Mouse (Mus musculus) forebrain, embryonic 16.5 days (tissue): Measurements from ENCODE around the gene Trabd. TPM values are rescaled to one million over a fixed set of nuclear protein-coding genes. Genes with fewer than 3 reads are reported as not detected.

Source experiments
- ATAC-seq: fragments of 200-750 bp; cut with Nextera tagmentation; 2 replicates; pipeline ENCODE4 v1.8.0; 2017; ENCODE audit warnings: mild to moderate bottlenecking, moderate library complexity
- H3K27ac ChIP-seq: fragments of 300-500 bp; sonication (generic); 2 replicates; pipeline ENCODE4 v1.5.1; 2014; ENCODE audit warnings: low read length, control low read depth
- H3K27me3 ChIP-seq: fragments of 300-500 bp; sonication (generic); replicated peaks from 2 replicates; pipeline ENCODE4 v1.6.1; 2014; ENCODE audit warnings: low read length; ENCODE audit not compliant: control insufficient read depth, insufficient read depth
- H3K36me3 ChIP-seq: fragments of 300-500 bp; sonication (generic); 2 replicates; pipeline ENCODE4 v1.6.1; 2014; ENCODE audit not compliant: control insufficient read depth, insufficient read depth
- H3K4me1 ChIP-seq: fragments of 300-500 bp; sonication (generic); replicated peaks from 2 replicates; pipeline ENCODE4 v1.6.1; 2014; ENCODE audit warnings: low read length; ENCODE audit not compliant: control insufficient read depth, insufficient read depth
- H3K4me2 ChIP-seq: fragments of 300-500 bp; sonication (generic); 2 replicates; pipeline ENCODE4 v1.6.1; 2014; ENCODE audit warnings: mild to moderate bottlenecking, low read length, control low read depth
- H3K4me3 ChIP-seq: fragments of 300-500 bp; sonication (generic); replicated peaks from 2 replicates; pipeline ENCODE4 v1.5.1; 2014; ENCODE audit warnings: mild to moderate bottlenecking, low read length, control low read depth
- H3K9ac ChIP-seq: fragments of 300-500 bp; sonication (generic); replicated peaks from 2 replicates; pipeline ENCODE4 v1.6.1; 2014; ENCODE audit warnings: low read depth, low read length, control low read depth
- H3K9me3 ChIP-seq: fragments of 300-500 bp; sonication (generic); 2 replicates; pipeline ENCODE4 v1.6.1; 2016; ENCODE audit warnings: low read length; ENCODE audit not compliant: control insufficient read depth
- WGBS: fragments of 180-500 bp; shearing (Covaris S2); extraction: QIAGEN DNeasy Blood & Tissue Kit; methylation state at CpG from one replicate; pipeline ENCODE4 v1.1.7; 2014; 5-methylcytosine and 5-hydroxymethylcytosine counted together
- polyA plus RNA-seq: library from polyadenylated mRNA; unstranded; fragments of >200 nt; fragmentation: Nextera tagmentation; extraction: Ambion mirVana; gene quantifications from 2 replicates; pipeline ENCODE4 v1.2.1, GENCODE M21; 2015

Trabd gene
- polyA plus RNA-seq, 1 experiment from 2014 or later, result 39.8 TPM

GRCm38 (mm10) chr15:89061761-89062517 lies 13.0 kb upstream of the Trabd start:
- peaks cover 15% of the 10 kb centered on the region for H3K4me1 ChIP-seq
- H3K27me3 ChIP-seq, result no peaks in the 10 kb centered on the region
- no peaks in the 10 kb centered on the region for H3K9me3 ChIP-seq
- H3K4me2 ChIP-seq, result no peak overlapping the region
- no peak overlapping the region for H3K9ac ChIP-seq
- no peak overlapping the region for H3K4me3 ChIP-seq
- H3K36me3 ChIP-seq, result no peaks in the 10 kb centered on the region
- H3K27ac ChIP-seq, result no peak overlapping the region
- WGBS, result 87% methylated on average over 6 of the region's 6 CpGs
- ATAC-seq, result no peak

- Histone ChIP-seq H3K27me3 (no peaks in the 10 kb centered on the region), H3K36me3 (no peaks in the 10 kb centered on the region), H3K27ac (no peak overlapping the region), H3K4me1 (peaks cover 15% of the 10 kb centered on the region), H3K4me2 (no peak overlapping the region), H3K4me3 (no peak overlapping the region), H3K9me3 (no peaks in the 10 kb centered on the region), H3K9ac (no peak overlapping the region)
- WGBS, result 93% methylated on average over 5 of the region's 5 CpGs
- no peak for ATAC-seq
Observed at GRCm38 (mm10) chr15:89062518-89062910, 12.4 kb upstream of the Trabd start.

GRCm38 (mm10) chr15:89063001-89063400 lies 11.9 kb upstream of the Trabd start:
- Histone ChIP-seq H3K4me1 (peaks cover 15% of the 10 kb centered on the region), H3K9ac (no peak overlapping the region), H3K27ac (no peak overlapping the region), H3K9me3 (no peaks in the 10 kb centered on the region), H3K4me2 (no peak overlapping the region), H3K4me3 (no peak overlapping the region), H3K27me3 (0 out of 2 replicates have a peak, but pooled peaks cover 1% of the 10 kb centered on the region), H3K36me3 (no peaks in the 10 kb centered on the region)
- ATAC-seq, result no peak
- 90% methylated on average over 7 of the region's 7 CpGs for WGBS

- Histone ChIP-seq H3K27ac (no peak overlapping the region), H3K27me3 (peaks cover 2% of the 10 kb centered on the region; the same call in 1 of the 2 replicates), H3K36me3 (no peaks in the 10 kb centered on the region), H3K9me3 (no peaks in the 10 kb centered on the region), H3K4me3 (no peak overlapping the region), H3K4me2 (no peak overlapping the region), H3K9ac (no peak overlapping the region), H3K4me1 (peaks cover 15% of the 10 kb centered on the region)
- ATAC-seq, result no peak
- 69% methylated on average over 6 of the region's 6 CpGs for WGBS
Observed at GRCm38 (mm10) chr15:89063536-89063935, 11.4 kb upstream of the Trabd start.

GRCm38 (mm10) chr15:89064891-89065290 lies 10.0 kb upstream of the Trabd start:
- no peaks in the 10 kb centered on the region for H3K9me3 ChIP-seq
- peaks cover 9% of the 10 kb centered on the region for H3K4me1 ChIP-seq
- H3K4me2 ChIP-seq, result no peak overlapping the region
- H3K27me3 ChIP-seq, result peaks cover 6% of the 10 kb centered on the region; the same call in 1 of the 2 replicates
- no peak overlapping the region for H3K27ac ChIP-seq
- no peaks in the 10 kb centered on the region for H3K36me3 ChIP-seq
- no peak overlapping the region for H3K4me3 ChIP-seq
- no peak for ATAC-seq
- H3K9ac ChIP-seq, result no peak overlapping the region
- WGBS, result 93% methylated on average over 5 of the region's 5 CpGs

GRCm38 (mm10) chr15:89067609-89068008 lies 7.3 kb upstream of the Trabd start:
- 49% methylated on average over 35 of the region's 35 CpGs for WGBS
- peaks cover 6% of the 10 kb centered on the region; the same call in 1 of the 2 replicates for H3K27me3 ChIP-seq

GRCm38 (mm10) chr15:89068226-89068625 lies 6.7 kb upstream of the Trabd start:
- peaks cover 6% of the 10 kb centered on the region; the same call in 1 of the 2 replicates for H3K27me3 ChIP-seq

More at GRCm38 (mm10) chr15:89067609-89068008, 7.3 kb upstream of the Trabd start:
- Histone ChIP-seq H3K27ac (no peak overlapping the region), H3K9ac (no peak overlapping the region), H3K36me3 (peaks cover 3% of the 10 kb centered on the region; the same call in 1 of the 2 replicates), H3K4me1 (no peaks in the 10 kb centered on the region), H3K4me3 (no peak overlapping the region), H3K9me3 (no peaks in the 10 kb centered on the region), H3K4me2 (no peak overlapping the region)
- no peak for ATAC-seq

GRCm38 (mm10) chr15:89069336-89069840 lies 5.5 kb upstream of the Trabd start:
- H3K36me3 ChIP-seq, result peaks cover 3% of the 10 kb centered on the region; the same call in 1 of the 2 replicates
- no peak for ATAC-seq
- no peak overlapping the region for H3K27ac ChIP-seq
- H3K27me3 ChIP-seq, result peaks cover 6% of the 10 kb centered on the region; the same call in 1 of the 2 replicates
- no peak overlapping the region for H3K4me3 ChIP-seq
- H3K4me2 ChIP-seq, result no peak overlapping the region
- peaks cover under 1% of the 10 kb centered on the region; the same call in 1 of the 2 replicates for H3K4me1 ChIP-seq
- H3K9ac ChIP-seq, result no peak overlapping the region
- no peaks in the 10 kb centered on the region for H3K9me3 ChIP-seq
- WGBS, result 87% methylated on average over 19 of the region's 19 CpGs

More at GRCm38 (mm10) chr15:89068226-89068625, 6.7 kb upstream of the Trabd start:
- H3K4me1 ChIP-seq, result no peaks in the 10 kb centered on the region
- no peak for ATAC-seq
- H3K4me2 ChIP-seq, result no peak overlapping the region
- H3K9me3 ChIP-seq, result no peaks in the 10 kb centered on the region
- H3K36me3 ChIP-seq, result peaks cover 3% of the 10 kb centered on the region; the same call in 1 of the 2 replicates
- no peak overlapping the region for H3K4me3 ChIP-seq
- H3K9ac ChIP-seq, result no peak overlapping the region
- no peak overlapping the region for H3K27ac ChIP-seq
- WGBS, result 57% methylated on average over 26 of the region's 26 CpGs

- peaks cover 6% of the 10 kb centered on the region; the same call in 1 of the 2 replicates for H3K27me3 ChIP-seq
- H3K27ac ChIP-seq, result no peak overlapping the region
- H3K4me1 ChIP-seq, result peaks cover 12% of the 10 kb centered on the region
- H3K4me3 ChIP-seq, result no peak overlapping the region
- no peak overlapping the region for H3K9ac ChIP-seq
- peaks cover 3% of the 10 kb centered on the region; the same call in 1 of the 2 replicates for H3K36me3 ChIP-seq
- WGBS, result 76% methylated on average over 24 of the region's 24 CpGs
- H3K4me2 ChIP-seq, result no peak overlapping the region
- ATAC-seq, result no peak
- H3K9me3 ChIP-seq, result no peaks in the 10 kb centered on the region
Observed at GRCm38 (mm10) chr15:89070606-89071005, 4.3 kb upstream of the Trabd start.
